Mouse (Mus musculus): Measurements from ENCODE around the gene Tmem131.

DNA sequence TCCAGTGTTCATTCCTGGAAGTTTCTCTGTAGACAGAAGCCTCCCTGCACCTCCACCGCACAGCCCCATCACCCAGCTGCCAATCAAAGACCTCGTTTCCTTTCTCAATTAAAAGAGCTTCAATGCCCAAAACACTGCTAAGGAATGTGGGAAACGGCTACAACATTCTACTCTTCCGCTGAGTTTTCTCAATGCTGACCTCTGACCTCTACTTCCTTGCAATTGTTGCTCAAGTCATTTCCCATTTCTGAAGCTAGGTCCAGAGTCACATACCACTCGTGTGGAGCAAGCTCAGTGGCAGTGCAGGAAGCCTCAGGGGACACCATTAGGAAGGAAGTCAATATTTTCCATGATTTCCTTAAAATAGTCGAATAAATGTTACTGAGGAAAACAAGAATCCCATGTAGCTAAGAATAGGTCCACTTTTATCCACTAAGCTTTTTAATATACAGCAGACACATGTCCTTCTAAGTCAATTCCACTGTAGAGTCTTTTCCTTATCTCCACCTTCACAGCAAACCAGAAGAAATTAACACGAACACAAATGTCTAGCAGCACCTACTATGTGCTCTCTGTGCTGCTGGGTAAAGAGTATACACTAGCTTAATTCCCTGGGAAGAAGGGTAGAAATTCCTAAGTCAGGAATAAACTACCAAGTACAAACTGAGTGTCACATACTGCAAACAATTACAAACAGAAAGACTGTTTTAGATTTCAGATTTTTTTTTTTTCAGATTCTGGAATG, 28.8 kb downstream of the Tmem131 start:
- TF ChIP-seq CTCF (IDR thresholded peaks at IDR 0.05; ENCODE audit: low read depth) (no peak), EP300 (IDR thresholded peaks at IDR 0.05; ENCODE audit: low read depth) (0 out of 2 replicates have a peak, but pooled peaks have one; percentile 43)
